Mouse (Mus musculus) liver, postnatal 0 days (tissue): Measurements from ENCODE around the gene Trim25.

Source experiments
- CTCF ChIP-seq: sonication (generic); IDR thresholded peaks from 2 replicates; pipeline ENCODE4 v1.5.1; 2016; ENCODE audit warnings: antibody characterized with exemption, low read depth
- EP300 ChIP-seq: IDR thresholded peaks from 2 replicates; pipeline ENCODE4 v1.6.1; 2016; ENCODE audit warnings: antibody characterized with exemption, low read depth, mild to moderate bottlenecking

- peak; percentile 27; the same call in 1 of the 2 replicates for TF ChIP-seq CTCF
- TF ChIP-seq EP300, result no peak
Observed at GRCm38 (mm10) chr11:88986616-88987015, 12.6 kb upstream of the Trim25 start.
